Mouse (Mus musculus) CH12.LX (cell line): ENCODE data around the gene Lipt2.

Experiments
- CTCF ChIP-seq, 2 experiments: IDR thresholded peaks in 1 of 2; conservative IDR thresholded peaks in 1 of 2; 2 replicates each; pipeline ENCODE4 v1.5.1; 2011 to 2012; ENCODE audit warnings: low read depth in 2 of 2, low read length in 2 of 2, improper control_type of control experiment in 1 of 2, inconsistent platforms in 1 of 2, mild to moderate bottlenecking in 1 of 2, moderate library complexity in 1 of 2
- EP300 ChIP-seq: IDR thresholded peaks from 2 replicates; pipeline ENCODE4 v1.6.1; 2011; ENCODE audit warnings: low read length, improper control_type of control experiment
- ETS1 ChIP-seq: conservative IDR thresholded peaks from 2 replicates; pipeline ENCODE4 v1.6.1; 2012; ENCODE audit warnings: low read depth, mild to moderate bottlenecking, inconsistent platforms, low read length, improper control_type of control experiment, moderate library complexity
- IRF4 ChIP-seq: IDR thresholded peaks from 2 replicates; pipeline ENCODE4 v1.6.1; 2014; ENCODE audit warnings: low read depth, mild to moderate bottlenecking, inconsistent platforms, low read length, improper control_type of control experiment
- JUN ChIP-seq: IDR thresholded peaks from 2 replicates; pipeline ENCODE4 v1.6.1; 2011; ENCODE audit warnings: low read depth, mild to moderate bottlenecking, low read length, improper control_type of control experiment, moderate library complexity; ENCODE audit not compliant: insufficient read depth
- MAFK ChIP-seq: IDR thresholded peaks from 2 replicates; pipeline ENCODE4 v1.6.1; 2011; ENCODE audit warnings: low read length, improper control_type of control experiment; ENCODE audit not compliant: insufficient replicate concordance
- POLR2A ChIP-seq: IDR thresholded peaks from 2 replicates; pipeline ENCODE4 v1.6.1; 2011; ENCODE audit warnings: low read depth, mild to moderate bottlenecking, improper control_type of control experiment, low read length
- RAD21 ChIP-seq: IDR thresholded peaks from 2 replicates; pipeline ENCODE4 v1.6.1; 2011; ENCODE audit warnings: low read depth, mild to moderate bottlenecking, low read length, improper control_type of control experiment, moderate library complexity
- UBTF ChIP-seq: IDR thresholded peaks from 2 replicates; pipeline ENCODE4 v1.6.1; 2012; ENCODE audit warnings: low read depth, mild to moderate bottlenecking, inconsistent platforms, low read length, improper control_type of control experiment, moderate library complexity
- USF1 ChIP-seq: IDR thresholded peaks from 2 replicates; pipeline ENCODE4 v1.6.1; 2014; ENCODE audit warnings: low read depth, mild to moderate bottlenecking, inconsistent platforms, low read length, improper control_type of control experiment

DNA sequence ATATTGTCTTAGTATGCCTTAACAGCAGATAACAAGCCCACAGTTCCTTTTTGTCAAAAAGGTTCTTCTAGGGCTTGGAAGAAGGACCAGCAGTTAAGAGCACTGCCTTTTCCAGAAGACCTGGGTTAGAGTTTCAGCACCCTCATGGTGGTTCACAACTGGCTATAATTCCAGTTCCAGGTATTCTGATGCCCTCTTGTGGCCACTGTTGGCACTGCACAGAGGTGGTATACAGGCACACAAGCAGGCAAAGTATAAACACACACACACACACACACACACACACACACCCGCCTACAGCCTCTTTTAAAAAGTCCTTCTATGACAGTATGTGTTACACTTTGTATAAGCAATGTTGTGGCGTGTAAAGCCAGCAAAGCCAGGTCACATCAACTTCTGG lies 34.9 kb upstream of the Lipt2 start:
- TF ChIP-seq EP300, result no peak
- TF ChIP-seq ETS1, result no peak
- no peak for TF ChIP-seq IRF4
- no peak for TF ChIP-seq USF1
- TF ChIP-seq CTCF (conservative IDR thresholded peaks at IDR 0.05 in 1 of 2, IDR thresholded peaks at IDR 0.05 in 1 of 2; ENCODE audit: low read depth in 2 of 2, low read length in 2 of 2), result peak; percentile 45 to 66; a peak in 3 of 4 replicates
- no peak for TF ChIP-seq MAFK
- no peak for TF ChIP-seq POLR2A
- TF ChIP-seq RAD21, result peak; percentile 39
- no peak for TF ChIP-seq UBTF
- TF ChIP-seq JUN, result no peak
